Mouse (Mus musculus) embryonic facial prominence, embryonic 11.5 days (tissue): ENCODE data around the gene Aida. TPM values are rescaled to one million over a fixed set of nuclear protein-coding genes. Genes with fewer than 3 reads are reported as not detected.

Experiments
- ATAC-seq: fragments of 200-750 bp; cut with Nextera tagmentation; replicated peaks from 2 replicates; pipeline ENCODE4 v1.8.0; 2017; ENCODE audit warnings: low read depth; ENCODE audit not compliant: insufficient number of reproducible peaks, low FRiP score, low TSS enrichment
- DNase-seq: peaks from one replicate; pipeline ENCODE4 v3.0.0-alpha.2; 2015; ENCODE audit warnings: low spot score
- H3K27ac ChIP-seq: fragments of 300-500 bp; sonication (generic); replicated peaks from 2 replicates; pipeline ENCODE4 v1.5.1; 2014; ENCODE audit warnings: mild to moderate bottlenecking, low read depth, low read length, control low read depth
- H3K27me3 ChIP-seq: fragments of 300-500 bp; sonication (generic); 2 replicates; pipeline ENCODE4 v1.6.1; 2014; ENCODE audit warnings: mild to moderate bottlenecking, low read length, moderate library complexity, mixed read lengths; ENCODE audit not compliant: control insufficient read depth, insufficient read depth
- H3K36me3 ChIP-seq: fragments of 300-500 bp; sonication (generic); replicated peaks from 2 replicates; pipeline ENCODE4 v1.6.1; 2014; ENCODE audit warnings: low read depth, mild to moderate bottlenecking, low read length, moderate library complexity, mixed read lengths; ENCODE audit not compliant: control insufficient read depth, insufficient read depth
- H3K4me1 ChIP-seq: fragments of 300-500 bp; sonication (generic); 2 replicates; pipeline ENCODE4 v1.6.1; 2014; ENCODE audit warnings: low read length, mixed read lengths; ENCODE audit not compliant: control insufficient read depth, insufficient read depth
- H3K4me2 ChIP-seq: fragments of 300-500 bp; sonication (generic); 2 replicates; pipeline ENCODE4 v1.6.1; 2014; ENCODE audit warnings: low read depth, mild to moderate bottlenecking, control low read depth, low read length, moderate library complexity
- H3K4me3 ChIP-seq: fragments of 300-500 bp; sonication (generic); 2 replicates; pipeline ENCODE4 v1.5.1; 2014; ENCODE audit warnings: low read depth, low read length, control low read depth
- H3K9ac ChIP-seq: fragments of 300-500 bp; sonication (generic); replicated peaks from 2 replicates; pipeline ENCODE4 v1.6.1; 2014; ENCODE audit warnings: mild to moderate bottlenecking, control low read depth, low read length
- H3K9me3 ChIP-seq: fragments of 300-500 bp; sonication (generic); replicated peaks from 2 replicates; pipeline ENCODE4 v1.6.1; 2016; ENCODE audit warnings: mild to moderate bottlenecking, low read length, inconsistent platforms, mixed read lengths; ENCODE audit not compliant: control insufficient read depth
- WGBS: fragments of 180-500 bp; shearing (Covaris S2); extraction: QIAGEN DNeasy Blood & Tissue Kit; methylation state at CpG from one replicate; pipeline ENCODE4 v1.1.7; 2014; 5-methylcytosine and 5-hydroxymethylcytosine counted together
- polyA plus RNA-seq: library from polyadenylated mRNA; unstranded; fragments of >200 nt; fragmentation: Nextera tagmentation; extraction: Ambion mirVana; gene quantifications from 2 replicates; pipeline ENCODE4 v1.2.1, GENCODE M21; 2014

Gene Aida
- polyA plus RNA-seq, 1 experiment from 2014 or later = 40.9 TPM

GRCm38 (mm10) chr1:183374728-183375127 lies 78.3 kb downstream of the Aida start:
- Histone ChIP-seq H3K4me2 (no peak overlapping the region), H3K4me1 (no peaks in the 10 kb centered on the region), H3K4me3 (no peak overlapping the region), H3K27ac (no peak overlapping the region), H3K9ac (no peak overlapping the region), H3K36me3 (no peaks in the 10 kb centered on the region), H3K27me3 (no peaks in the 10 kb centered on the region), H3K9me3 (no peaks in the 10 kb centered on the region)
- 79% methylated on average over 5 of the region's 5 CpGs for WGBS
- no peak for ATAC-seq
- no peak for DNase-seq

Other genes starting within 250 kb of the Aida start
- 12.2 and 12.4 TPM in 2 replicates for gene Disp1, start 75.1 kb upstream of the Aida start, polyA plus RNA-seq
- 51.8 and 57.2 TPM in 2 replicates for gene Brox, start 679 bp downstream of the Aida start, polyA plus RNA-seq
- 89.6 and 94.7 TPM in 2 replicates for gene Mia3, start 73.0 kb downstream of the Aida start, polyA plus RNA-seq
- 17.0 and 19.5 TPM in 2 replicates for gene Taf1a, start 92.4 kb downstream of the Aida start, polyA plus RNA-seq
- 0.73 TPM in 1 of 2 replicates, not detected in the other for gene Hhipl2, start 121.6 kb downstream of the Aida start, polyA plus RNA-seq